Mouse (Mus musculus) stomach, embryonic 16.5 days (tissue): ENCODE measurements around the gene Clpb. TPM values are rescaled to one million over a fixed set of nuclear protein-coding genes. Genes with fewer than 3 reads are reported as not detected.

Source experiments
- polyA plus RNA-seq: library from polyadenylated mRNA; unstranded; fragments of >200 nt; fragmentation: Nextera tagmentation; extraction: Ambion mirVana; gene quantifications from 2 replicates; pipeline ENCODE4 v1.2.1, GENCODE M21; 2015

The Clpb gene
- polyA plus RNA-seq, 1 experiment from 2014 or later, result 55.9 TPM

Other genes with a start within 250 kb of the Clpb start
- 16.0 and 19.0 TPM in 2 replicates for gene Pde2a, start 241.9 kb upstream of the Clpb start, polyA plus RNA-seq
- 0.07 TPM in 1 of 2 replicates, not detected in the other for gene Art2b, start 78.0 kb upstream of the Clpb start, polyA plus RNA-seq
- 2.0 and 2.6 TPM in 2 replicates for gene Phox2a, start 154.7 kb downstream of the Clpb start, polyA plus RNA-seq
- 27.8 and 34.1 TPM in 2 replicates for gene Inppl1, start 174.6 kb downstream of the Clpb start, polyA plus RNA-seq
- 1.8 and 2.0 TPM in 2 replicates for gene Folr2, start 193.6 kb downstream of the Clpb start, polyA plus RNA-seq
- 55.9 and 57.7 TPM in 2 replicates for gene Anapc15, start 200.1 kb downstream of the Clpb start, polyA plus RNA-seq
- 9.2 and 14.3 TPM in 2 replicates for gene Folr1, start 207.2 kb downstream of the Clpb start, polyA plus RNA-seq
- 147 and 149 TPM in 2 replicates for gene Lamtor1, start 242.3 kb downstream of the Clpb start, polyA plus RNA-seq
- 0.21 and 1.2 TPM in 2 replicates for gene Tomt, start 242.7 kb downstream of the Clpb start, polyA plus RNA-seq